Mouse (Mus musculus): ENCODE results near the gene Fem1b.
A peak's percentile ranks its signal among the peaks of the same experiment; 100 is the strongest.
"Not testable (repeated sequence)": the region's sequence is repeated elsewhere in the genome, so short reads cannot be mapped to it uniquely, and the experiment has no call there.

Gene Fem1b

DNA sequence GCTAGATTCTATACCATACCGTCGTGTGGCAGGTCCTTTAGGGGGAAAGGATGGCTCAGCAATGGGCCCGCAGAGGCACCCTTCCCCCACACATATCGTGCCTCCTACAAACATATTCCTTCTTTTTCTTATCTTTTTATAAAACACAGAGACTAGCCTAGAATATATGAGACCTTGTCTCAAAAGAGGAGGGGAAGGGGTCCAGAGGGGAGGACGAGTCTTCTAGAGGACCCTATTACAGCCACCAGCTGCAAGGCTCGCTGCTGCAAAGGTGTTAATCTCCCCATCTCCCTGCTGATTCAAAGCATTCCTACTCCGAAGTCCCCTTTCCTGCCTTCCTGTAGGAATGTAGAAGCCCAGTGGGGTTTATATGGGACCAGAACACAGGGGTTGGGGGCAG lies 14.7 kb upstream of the Fem1b start:
- no peak for DNase-seq

DNA sequence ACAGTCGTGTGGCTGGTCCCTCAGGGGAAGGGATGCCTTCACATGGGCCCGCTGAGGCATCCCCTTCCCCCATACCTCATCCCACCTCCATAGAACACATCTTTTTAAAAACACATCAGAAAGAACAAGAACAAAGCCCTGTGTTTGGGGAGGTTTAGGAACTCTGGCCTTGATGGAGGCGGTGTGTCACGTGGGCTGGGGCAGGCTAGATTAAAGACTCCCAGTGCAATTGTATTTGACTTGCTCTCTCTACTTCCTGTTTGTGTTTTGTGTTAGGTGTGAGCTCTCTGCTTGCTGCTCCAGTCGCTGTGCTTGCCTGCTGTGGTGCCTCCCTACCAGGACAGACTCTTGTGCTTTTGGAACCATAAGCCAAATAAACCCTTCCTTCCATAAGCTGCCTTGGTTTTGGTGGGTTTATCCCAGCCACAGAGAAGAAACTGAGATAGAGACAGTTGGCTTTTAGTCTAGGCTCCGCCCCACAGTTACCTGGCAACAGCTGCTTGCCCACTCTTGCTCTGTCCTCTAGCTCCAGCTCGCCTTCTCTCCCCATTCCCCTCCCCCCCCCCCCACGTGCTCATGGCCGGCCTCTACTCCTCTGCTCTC lies 14.2 kb upstream of the Fem1b start:
- no peak for DNase-seq

- DNase-seq, result no peak
Observed at GRCm38 (mm10) chr9:62821811-62822210, 10.1 kb upstream of the Fem1b start.

- DNase-seq, result no peak
Observed at GRCm38 (mm10) chr9:62820829-62821228, 9.1 kb upstream of the Fem1b start.

DNA sequence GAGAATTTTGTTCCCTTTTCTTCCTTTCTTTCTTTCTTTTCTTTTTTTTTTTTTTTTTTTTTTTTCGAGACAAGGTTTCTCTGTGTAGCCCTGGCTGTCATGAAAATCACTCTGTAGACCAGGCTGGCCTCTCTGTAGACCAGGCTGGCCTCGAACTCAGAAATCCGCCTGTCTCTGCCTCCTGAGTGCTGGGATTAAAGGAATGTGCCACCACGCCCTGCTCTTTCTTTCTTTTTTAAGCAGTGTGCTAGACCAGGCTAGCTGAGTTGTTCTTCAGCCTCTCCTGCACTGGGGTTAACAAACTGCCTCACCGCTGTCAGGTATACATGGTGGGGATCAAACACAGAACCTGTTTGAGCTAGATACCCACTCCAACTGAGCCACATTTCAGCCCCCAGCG lies 8.2 kb upstream of the Fem1b start:
- DNase-seq, result not testable (repeated sequence)

- DNase-seq, result no peak
Observed at GRCm38 (mm10) chr9:62819494-62819893, 7.8 kb upstream of the Fem1b start.

- DNase-seq, result no peak
Observed at GRCm38 (mm10) chr9:62817828-62818614, 6.3 kb upstream of the Fem1b start.

DNA sequence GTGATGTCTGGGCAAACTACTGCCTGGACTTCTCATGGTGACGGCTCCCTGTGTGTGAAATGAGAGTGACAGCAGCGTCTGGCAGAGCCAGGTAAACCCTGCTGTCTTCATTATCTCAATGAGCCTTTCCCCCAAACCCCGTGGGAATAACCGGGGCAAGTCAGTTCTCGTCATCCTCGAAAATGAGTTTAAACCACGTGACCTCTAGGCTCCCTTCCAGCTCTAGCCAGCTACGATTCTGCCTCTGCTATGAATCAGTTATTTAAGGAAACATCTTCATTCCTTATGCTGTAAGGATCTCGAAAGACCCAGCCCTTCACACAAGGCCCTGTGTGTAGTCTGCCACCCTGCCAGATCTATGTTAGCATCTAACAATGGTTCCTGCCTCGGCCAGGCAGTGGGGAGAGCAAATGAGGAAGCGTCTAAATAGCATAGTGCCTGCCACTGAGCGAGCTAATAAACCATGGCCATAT lies 5.4 kb upstream of the Fem1b start:
- DNase-seq, result no peak

GRCm38 (mm10) chr9:62816323-62817098 lies 4.8 kb upstream of the Fem1b start:
- no peak for DNase-seq

DNA sequence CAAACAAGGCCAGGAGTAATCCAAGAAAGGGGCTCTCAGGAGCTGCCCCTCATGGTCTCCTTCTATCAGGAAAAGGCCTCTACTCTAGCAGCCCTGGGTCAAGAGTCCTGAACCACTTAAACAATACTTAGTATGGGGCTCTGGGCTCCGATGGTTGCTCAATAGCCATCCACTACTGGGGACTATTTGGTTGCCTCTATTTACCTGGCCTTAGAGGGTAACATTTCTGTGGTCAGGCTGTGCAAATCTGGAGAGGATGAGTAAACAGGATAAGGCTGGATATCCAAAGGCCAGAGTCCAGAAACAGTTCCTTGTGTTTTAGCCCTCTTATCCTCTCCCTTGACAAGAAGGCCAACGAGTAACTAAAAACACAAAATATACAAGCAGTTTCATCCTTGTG lies 3.0 kb upstream of the Fem1b start:
- DNase-seq, result no peak

DNA sequence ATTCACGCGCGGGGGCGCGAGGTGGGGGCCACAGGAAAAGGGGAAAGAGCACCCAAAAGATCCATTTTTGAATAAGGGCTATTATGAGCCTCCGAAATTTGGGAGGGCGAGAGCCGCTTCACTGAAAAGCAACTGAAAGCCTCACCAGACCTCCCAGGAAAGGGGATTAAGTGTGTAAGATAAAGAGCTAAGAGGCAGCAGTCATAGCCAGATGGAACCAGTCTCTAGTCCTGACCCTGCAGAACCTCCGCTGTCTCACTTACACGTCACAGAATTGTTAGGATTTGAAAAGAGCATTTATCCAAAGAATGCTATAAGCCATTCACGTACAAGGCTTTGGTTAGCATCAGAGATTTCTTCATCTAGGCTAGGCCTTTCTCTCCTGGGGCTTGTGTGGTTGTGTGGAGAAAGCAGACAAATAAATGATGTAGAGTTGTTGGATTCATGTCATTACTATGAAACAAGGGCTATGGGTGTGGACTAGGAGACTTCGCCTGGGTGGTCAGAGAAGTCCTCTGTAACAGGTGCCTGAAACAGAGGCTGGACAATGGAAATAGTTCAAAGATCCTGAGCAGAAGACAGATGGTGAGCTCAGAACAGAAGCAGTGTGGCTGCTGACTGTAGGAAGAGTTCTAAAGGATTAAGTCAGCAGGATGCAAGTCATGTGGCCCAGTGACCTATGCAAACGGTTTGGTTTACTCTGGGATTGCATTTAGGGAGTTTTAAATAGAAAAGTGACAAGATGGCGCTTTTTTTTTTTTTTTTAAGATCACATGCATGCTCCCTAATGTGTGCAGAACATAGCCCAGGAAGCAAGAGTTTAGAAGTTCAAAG lies 699 bp upstream of the Fem1b start:
- peak in 1 of 2 experiments; percentile 28 for DNase-seq

DNA sequence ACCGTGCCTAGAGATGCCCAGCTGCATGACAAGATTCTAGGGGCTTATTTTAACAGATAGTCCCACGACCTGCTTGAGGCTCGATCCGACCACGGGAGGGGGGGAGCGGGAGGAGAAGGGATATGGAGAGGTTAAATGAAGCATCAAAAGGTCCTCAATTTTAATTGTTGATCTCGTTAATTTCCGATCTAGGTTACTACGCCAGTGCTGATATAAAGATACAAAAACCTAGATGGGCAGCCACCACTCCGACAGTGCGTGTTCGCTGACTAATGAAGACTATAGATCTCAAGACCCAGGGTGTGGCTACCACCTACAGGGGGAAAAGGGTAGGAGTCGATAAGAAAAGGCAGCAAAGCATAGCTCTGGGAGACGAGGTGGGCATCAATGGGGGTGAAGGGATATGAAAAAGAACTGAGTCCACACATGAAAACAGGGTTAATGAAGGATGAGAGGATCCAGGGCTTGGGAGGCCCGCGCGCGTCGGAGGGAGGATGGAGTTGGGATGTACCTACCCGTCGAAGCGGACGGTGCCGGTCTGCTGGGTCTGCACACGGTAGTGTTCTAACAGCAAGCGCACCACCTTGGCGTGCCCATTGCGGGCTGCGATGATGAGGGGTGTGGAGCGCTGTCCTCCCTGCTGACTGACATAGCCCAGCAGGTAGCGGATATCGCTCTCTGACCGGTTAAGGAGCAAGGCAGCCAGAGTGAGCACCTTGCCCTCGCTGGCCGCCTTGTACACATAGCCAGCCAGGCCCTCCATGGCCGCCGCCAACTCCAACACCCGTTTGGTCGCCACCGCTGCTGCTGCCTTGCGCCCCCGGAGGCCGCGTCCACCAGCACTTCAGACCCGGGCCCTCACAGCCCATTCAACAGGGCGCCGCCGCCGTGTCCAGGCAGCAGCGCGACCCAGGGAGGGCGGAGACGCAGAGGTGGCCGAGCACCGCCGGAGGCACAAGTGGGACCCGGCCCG lies 905 bp downstream of the Fem1b start:
- peak in 1 of 2 experiments; percentile 32 for DNase-seq

DNA sequence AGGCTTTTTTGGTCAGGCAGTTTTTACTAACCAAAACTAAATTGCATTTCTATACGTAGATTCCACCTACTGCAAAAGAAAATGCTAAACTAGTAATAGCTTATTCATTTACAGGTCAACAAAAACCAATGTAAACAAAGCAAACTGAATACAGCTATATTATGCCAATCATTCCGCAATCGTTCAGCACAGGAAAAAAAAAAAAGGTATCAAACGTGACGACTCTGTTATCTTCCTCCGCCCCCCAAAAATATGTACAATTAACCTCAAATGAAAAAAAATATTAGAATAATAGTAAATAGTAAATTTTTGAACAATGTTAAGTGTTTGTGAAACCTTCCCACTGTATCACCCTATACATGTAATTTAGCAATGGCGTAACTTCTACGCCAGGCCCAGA lies 1.6 kb downstream of the Fem1b start:
- no peak for DNase-seq

DNA sequence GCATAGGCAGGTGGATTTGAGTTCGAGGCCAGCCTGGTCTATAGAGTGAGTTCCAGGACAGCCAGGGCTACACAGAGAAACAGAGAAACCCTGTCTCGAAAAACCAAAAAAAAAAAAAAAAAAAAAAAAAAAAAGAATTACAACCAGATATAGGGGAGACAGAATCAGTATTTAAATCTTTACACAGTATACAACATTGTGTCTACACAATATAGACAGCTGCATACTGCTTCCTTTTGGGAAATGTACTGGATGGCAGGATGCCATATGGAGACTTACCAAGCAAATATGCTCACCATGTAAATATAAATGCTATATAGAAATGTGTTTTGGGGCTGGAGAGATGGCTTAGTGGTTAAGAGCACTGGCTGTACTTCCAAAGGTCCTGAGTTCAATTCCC lies 12.5 kb downstream of the Fem1b start:
- DNase-seq, result not testable (repeated sequence)

DNA sequence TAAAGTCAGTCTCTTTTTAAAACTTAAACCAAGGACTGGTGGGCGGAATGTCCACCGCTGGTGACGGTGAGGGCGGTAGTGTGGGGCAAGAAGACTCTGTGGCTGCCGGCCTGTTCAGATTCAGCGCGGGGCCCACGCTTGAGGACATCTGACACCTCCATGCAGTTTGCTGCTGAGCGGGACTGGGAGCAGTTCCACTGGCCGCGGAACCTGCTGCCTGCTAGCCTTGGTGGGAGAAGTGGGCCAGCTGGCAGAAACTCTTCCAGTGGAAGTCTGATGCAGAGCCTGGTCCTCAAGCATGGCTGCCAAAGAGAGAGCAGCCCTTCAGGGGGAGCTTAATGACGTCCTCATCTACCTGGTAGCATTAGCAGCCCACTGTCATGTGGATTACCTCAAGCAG lies 21.9 kb downstream of the Fem1b start:
- DNase-seq, result peak; percentile 22 to 34

DNA sequence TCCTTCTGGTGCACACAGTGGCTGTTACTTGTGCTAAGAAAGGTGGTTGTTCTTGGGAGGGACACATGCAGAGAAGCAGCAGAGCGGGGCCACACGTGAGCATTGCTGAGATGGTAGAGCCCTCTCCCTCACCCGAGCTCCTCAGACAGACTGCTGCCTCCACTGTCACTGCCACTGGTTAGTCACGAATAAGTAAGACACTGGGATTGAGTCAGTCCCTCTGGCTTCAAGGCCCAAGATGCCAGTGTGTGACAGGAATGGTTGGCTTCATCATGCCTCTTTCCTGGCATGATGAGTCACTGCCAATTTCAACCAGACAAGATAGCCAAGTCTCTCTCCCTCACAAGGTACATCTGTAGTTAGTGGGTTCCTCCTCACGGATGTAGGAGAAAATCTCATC lies 25.0 kb downstream of the Fem1b start:
- no peak for DNase-seq

DNA sequence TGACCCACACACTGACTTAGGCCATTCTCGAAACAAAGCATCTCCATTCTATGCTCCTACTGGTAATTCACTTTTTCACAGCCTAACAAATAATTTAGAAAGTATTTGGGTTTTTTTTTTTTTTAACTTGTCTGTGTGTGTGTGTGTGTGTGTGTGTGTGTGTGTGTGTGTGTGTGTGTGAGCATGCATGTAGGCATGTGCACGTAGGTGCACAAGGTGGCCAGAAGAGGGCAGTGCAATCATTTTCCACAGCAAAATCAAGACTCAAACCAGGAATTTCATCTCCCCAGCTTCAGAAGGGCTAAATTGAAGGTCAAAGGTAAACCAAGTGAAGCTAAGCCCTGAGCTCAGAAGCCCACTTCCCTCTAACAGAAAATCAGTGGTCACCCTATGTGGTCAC lies 27.5 kb downstream of the Fem1b start:
- DNase-seq, result no peak

DNA sequence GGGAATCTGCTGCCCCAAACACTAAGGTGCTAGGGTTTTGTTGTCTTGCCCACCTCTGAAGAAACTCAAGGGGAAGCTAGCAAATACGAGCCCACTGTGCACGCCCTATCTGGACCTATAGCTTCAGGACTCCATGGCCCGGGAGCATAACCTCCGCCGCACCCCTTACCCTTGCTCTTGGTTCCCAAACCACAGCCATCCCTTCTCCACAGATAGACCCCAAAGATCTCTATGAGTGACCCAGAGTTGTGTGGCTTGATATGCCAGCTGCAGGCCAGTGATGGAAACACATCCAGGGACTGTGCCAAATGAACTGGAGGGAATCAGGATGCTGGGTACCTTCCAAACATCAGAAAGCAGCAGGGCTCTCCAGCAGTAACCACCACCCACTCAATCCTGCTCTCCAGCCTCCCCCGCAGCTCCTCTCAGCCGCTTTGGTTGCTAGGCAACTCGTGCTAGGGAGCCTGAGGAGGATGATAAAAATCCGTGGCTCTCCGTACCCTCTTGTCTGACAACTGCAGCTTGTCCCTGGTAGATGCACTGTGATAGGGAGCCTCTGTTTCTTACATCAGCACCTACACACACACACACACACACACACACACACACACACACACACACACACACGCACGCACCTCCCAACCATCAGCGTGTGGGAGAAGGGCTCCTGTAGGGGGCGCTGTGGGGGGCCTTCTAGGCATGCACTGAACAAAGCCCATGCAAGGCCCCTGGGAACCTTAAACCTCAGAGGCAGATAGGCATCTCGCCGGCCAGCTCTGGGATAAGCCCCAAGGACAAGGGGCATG lies 28.6 kb downstream of the Fem1b start:
- no peak for DNase-seq

DNA sequence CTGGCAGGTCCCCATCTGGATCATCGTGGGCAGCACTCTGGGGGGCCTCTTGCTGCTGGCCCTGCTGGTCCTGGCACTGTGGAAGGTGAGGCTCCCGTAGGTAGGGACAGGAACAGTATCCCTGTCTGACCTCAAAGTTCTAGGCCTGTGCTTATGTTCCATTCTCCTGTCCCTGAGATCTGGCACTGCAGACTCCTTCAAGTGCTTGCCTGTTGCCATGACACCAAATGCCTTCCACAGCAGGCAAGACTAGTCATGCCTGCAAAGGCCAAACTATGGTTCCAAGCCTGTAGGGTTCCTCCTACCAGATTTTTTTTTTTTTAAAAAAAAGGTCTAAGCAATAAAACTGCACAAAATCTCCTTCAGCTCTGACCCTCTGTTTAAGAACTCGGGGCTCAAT lies 29.8 kb downstream of the Fem1b start:
- DNase-seq, result no peak

GRCm38 (mm10) chr9:62778721-62779120 lies 33.0 kb downstream of the Fem1b start:
- DNase-seq, result no peak

- DNase-seq, result peak; percentile 64 to 73
Observed at GRCm38 (mm10) chr9:62777461-62777860, 34.3 kb downstream of the Fem1b start.

Data from cerebellum, adult 18-20 months (tissue).